Mouse (Mus musculus) central nervous system, embryonic 18 days (tissue): ENCODE results near the gene Clca3b. TPM values are rescaled to one million over a fixed set of nuclear protein-coding genes. Genes with fewer than 3 reads are reported as not detected.

ENCODE experiments used
- polyA plus RNA-seq: library from polyadenylated mRNA; depleted of rRNA; stranded (reverse); fragments of >200 nt; gene quantifications from 2 replicates; pipeline ENCODE4 v1.2.3, GENCODE M21; 2012; rRNA removed

Gene Clca3b
- polyA plus RNA-seq = not detected in 2 replicates

GRCm38 (mm10) chr3:144849014-144849556 is at the start of gene Clca3b:
Gene Clca3b, minus strand, starts transcription at chr3:144849357.

GRCm38 (mm10) chr3:144819219-144819618 is 29.9 kb downstream of the Clca3b start, which contains the start of gene Clca3a2:
Gene Clca3a2, minus strand, starts transcription at chr3:144819494.

Other genes starting within 250 kb of the Clca3b start
- 37.3 and 38.4 TPM in 2 replicates for gene Sh3glb1, start 129.0 kb downstream of the Clca3b start, polyA plus RNA-seq
- 1.5 and 1.7 TPM in 2 replicates for gene Clca3a1, start 88.4 kb downstream of the Clca3b start, polyA plus RNA-seq
- gene Clca3a2, start 29.9 kb downstream of the Clca3b start, polyA plus RNA-seq = 0.40 and 0.53 TPM in 2 replicates
- gene Clca4b, start 83.2 kb upstream of the Clca3b start, polyA plus RNA-seq = 0.07 TPM in 1 of 2 replicates, not detected in the other
- gene Clca4a, start 125.7 kb upstream of the Clca3b start, polyA plus RNA-seq = 0.03 TPM in 1 of 2 replicates, not detected in the other
- 0.01 and 0.04 TPM in 2 replicates for gene Clca1, start 183.4 kb upstream of the Clca3b start, polyA plus RNA-seq